Mouse (Mus musculus) hindbrain, embryonic 12.5 days (tissue): ENCODE data around the gene Terf2. TPM values are rescaled to one million over a fixed set of nuclear protein-coding genes. Genes with fewer than 3 reads are reported as not detected.

Source experiments
- ATAC-seq: fragments of 200-750 bp; cut with Nextera tagmentation; 2 replicates; pipeline ENCODE4 v1.8.0; 2017; ENCODE audit warnings: moderate TSS enrichment; ENCODE audit not compliant: low FRiP score
- H3K27ac ChIP-seq: fragments of 300-500 bp; sonication (generic); 2 replicates; pipeline ENCODE4 v1.5.1; 2016; ENCODE audit warnings: mild to moderate bottlenecking
- H3K27me3 ChIP-seq: fragments of 300-500 bp; sonication (generic); 2 replicates; pipeline ENCODE4 v1.6.1; 2016; ENCODE audit warnings: mild to moderate bottlenecking
- H3K36me3 ChIP-seq: fragments of 300-500 bp; sonication (generic); 2 replicates; pipeline ENCODE4 v1.6.1; 2016; ENCODE audit warnings: mild to moderate bottlenecking
- H3K4me1 ChIP-seq: fragments of 300-500 bp; sonication (generic); 2 replicates; pipeline ENCODE4 v1.6.1; 2016
- H3K4me2 ChIP-seq: fragments of 300-500 bp; sonication (generic); replicated peaks from 2 replicates; pipeline ENCODE4 v1.6.1; 2016; ENCODE audit warnings: mild to moderate bottlenecking
- H3K4me3 ChIP-seq: fragments of 300-500 bp; sonication (generic); 2 replicates; pipeline ENCODE4 v1.5.1; 2016; ENCODE audit warnings: mild to moderate bottlenecking
- H3K9ac ChIP-seq: fragments of 300-500 bp; sonication (generic); 2 replicates; pipeline ENCODE4 v1.6.1; 2016; ENCODE audit warnings: mild to moderate bottlenecking, moderate library complexity
- H3K9me3 ChIP-seq: fragments of 300-500 bp; sonication (generic); replicated peaks from 2 replicates; pipeline ENCODE4 v1.6.1; 2016; ENCODE audit warnings: mild to moderate bottlenecking
- WGBS: fragments of 180-500 bp; shearing (Covaris S2); methylation state at CpG from one replicate; pipeline ENCODE4 v1.1.7; 2016; 5-methylcytosine and 5-hydroxymethylcytosine counted together
- polyA plus RNA-seq: library from polyadenylated mRNA; unstranded; fragments of >200 nt; fragmentation: Nextera tagmentation; extraction: Ambion mirVana; gene quantifications from 2 replicates; pipeline ENCODE4 v1.2.1, GENCODE M21; 2016

The Terf2 gene
- polyA plus RNA-seq, 1 experiment from 2014 or later: 23.2 TPM

- no peaks in the 10 kb centered on the region for H3K36me3 ChIP-seq
- no peaks in the 10 kb centered on the region for H3K9me3 ChIP-seq
- 69% methylated on average over 8 of the region's 8 CpGs for WGBS
- no peak overlapping the region for H3K4me3 ChIP-seq
- no peaks in the 10 kb centered on the region for H3K27me3 ChIP-seq
- no peak for ATAC-seq
- no peak overlapping the region for H3K9ac ChIP-seq
- peaks cover 9% of the 10 kb centered on the region; the same call in 1 of the 2 replicates for H3K4me1 ChIP-seq
- no peak overlapping the region for H3K27ac ChIP-seq
- no peak overlapping the region for H3K4me2 ChIP-seq
Measured at GRCm38 (mm10) chr8:107124343-107124742, 28.0 kb upstream of the Terf2 start.

GRCm38 (mm10) chr8:107123063-107123614, 26.8 kb upstream of the Terf2 start:
- no peak overlapping the region for H3K27ac ChIP-seq
- no peak overlapping the region for H3K4me2 ChIP-seq
- H3K9ac ChIP-seq: no peak overlapping the region
- H3K4me1 ChIP-seq: peaks cover 9% of the 10 kb centered on the region; the same call in 1 of the 2 replicates
- H3K27me3 ChIP-seq: no peaks in the 10 kb centered on the region
- 19% methylated on average over 9 of the region's 9 CpGs for WGBS
- no peaks in the 10 kb centered on the region for H3K9me3 ChIP-seq
- no peak overlapping the region for H3K4me3 ChIP-seq
- no peaks in the 10 kb centered on the region for H3K36me3 ChIP-seq
- no peak for ATAC-seq

GRCm38 (mm10) chr8:107121681-107122291, 25.4 kb upstream of the Terf2 start:
- peaks cover 9% of the 10 kb centered on the region; the same call in 1 of the 2 replicates for H3K4me1 ChIP-seq
- no peaks in the 10 kb centered on the region for H3K27me3 ChIP-seq
- no peaks in the 10 kb centered on the region for H3K9me3 ChIP-seq
- no peak overlapping the region for H3K9ac ChIP-seq
- no peak overlapping the region for H3K4me2 ChIP-seq
- no peak overlapping the region for H3K27ac ChIP-seq
- no peak for ATAC-seq
- no peaks in the 10 kb centered on the region for H3K36me3 ChIP-seq
- 89% methylated on average over 7 of the region's 7 CpGs for WGBS
- no peak overlapping the region for H3K4me3 ChIP-seq

- Histone ChIP-seq H3K36me3 (no peaks in the 10 kb centered on the region), H3K9ac (no peak overlapping the region), H3K4me1 (peaks cover 9% of the 10 kb centered on the region; the same call in 1 of the 2 replicates), H3K9me3 (no peaks in the 10 kb centered on the region), H3K4me3 (no peak overlapping the region), H3K27ac (no peak overlapping the region), H3K4me2 (no peak overlapping the region), H3K27me3 (no peaks in the 10 kb centered on the region)
- no peak for ATAC-seq
Measured at GRCm38 (mm10) chr8:107120806-107121205, 24.5 kb upstream of the Terf2 start.

- peaks cover 14% of the 10 kb centered on the region; the same call in 1 of the 2 replicates for H3K4me1 ChIP-seq
- no peaks in the 10 kb centered on the region for H3K27me3 ChIP-seq
- no peak overlapping the region for H3K4me2 ChIP-seq
- H3K27ac ChIP-seq: no peak overlapping the region
- 76% methylated on average over 9 of the region's 9 CpGs for WGBS
- no peaks in the 10 kb centered on the region for H3K9me3 ChIP-seq
- no peak for ATAC-seq
- H3K4me3 ChIP-seq: no peak overlapping the region
- H3K36me3 ChIP-seq: no peaks in the 10 kb centered on the region
- no peak overlapping the region for H3K9ac ChIP-seq
Measured at GRCm38 (mm10) chr8:107119412-107119811, 23.1 kb upstream of the Terf2 start.

- 65% methylated on average over 7 of the region's 7 CpGs for WGBS
- no peak for ATAC-seq
- H3K9me3 ChIP-seq: no peaks in the 10 kb centered on the region
Measured at GRCm38 (mm10) chr8:107118803-107119233, 22.5 kb upstream of the Terf2 start.

GRCm38 (mm10) chr8:107117019-107117418, 20.7 kb upstream of the Terf2 start:
- Histone ChIP-seq H3K9ac (no peak overlapping the region), H3K36me3 (no peaks in the 10 kb centered on the region), H3K27me3 (no peaks in the 10 kb centered on the region), H3K4me3 (no peak overlapping the region), H3K4me1 (peaks cover 10% of the 10 kb centered on the region; the same call in 1 of the 2 replicates), H3K9me3 (no peaks in the 10 kb centered on the region), H3K4me2 (no peak overlapping the region), H3K27ac (no peak overlapping the region)
- WGBS: 35% methylated on average over 2 of the region's 2 CpGs
- no peak for ATAC-seq

More at GRCm38 (mm10) chr8:107118803-107119233, 22.5 kb upstream of the Terf2 start:
- peaks cover 13% of the 10 kb centered on the region; the same call in 1 of the 2 replicates for H3K4me1 ChIP-seq
- no peak overlapping the region for H3K27ac ChIP-seq
- H3K36me3 ChIP-seq: no peaks in the 10 kb centered on the region
- H3K9ac ChIP-seq: no peak overlapping the region
- H3K4me2 ChIP-seq: no peak overlapping the region
- no peak overlapping the region for H3K4me3 ChIP-seq
- no peaks in the 10 kb centered on the region for H3K27me3 ChIP-seq

GRCm38 (mm10) chr8:107116023-107116422, 19.7 kb upstream of the Terf2 start:
- no peak overlapping the region for H3K27ac ChIP-seq
- no peak overlapping the region for H3K9ac ChIP-seq
- no peaks in the 10 kb centered on the region for H3K9me3 ChIP-seq
- H3K36me3 ChIP-seq: no peaks in the 10 kb centered on the region
- peaks cover 10% of the 10 kb centered on the region; the same call in 1 of the 2 replicates for H3K4me1 ChIP-seq
- 13% methylated on average over 11 of the region's 11 CpGs for WGBS
- H3K4me3 ChIP-seq: no peak overlapping the region
- no peaks in the 10 kb centered on the region for H3K27me3 ChIP-seq
- H3K4me2 ChIP-seq: no peak overlapping the region
- ATAC-seq: no peak

GRCm38 (mm10) chr8:107115008-107115320, 18.6 kb upstream of the Terf2 start:
- Histone ChIP-seq H3K9me3 (no peaks in the 10 kb centered on the region), H3K4me3 (no peak overlapping the region), H3K27me3 (no peaks in the 10 kb centered on the region), H3K9ac (peak overlapping the region; percentile 27; the same call in 1 of the 2 replicates), H3K36me3 (no peaks in the 10 kb centered on the region), H3K27ac (no peak overlapping the region), H3K4me1 (peaks cover 10% of the 10 kb centered on the region; the same call in 1 of the 2 replicates), H3K4me2 (no peak overlapping the region)
- WGBS: 84% methylated on average over 10 of the region's 10 CpGs
- ATAC-seq: no peak

GRCm38 (mm10) chr8:107114150-107115007, 18.0 kb upstream of the Terf2 start:
- WGBS: 60% methylated on average over 19 of the region's 19 CpGs
- H3K36me3 ChIP-seq: no peaks in the 10 kb centered on the region
- H3K9ac ChIP-seq: peak overlapping the region; percentile 27; the same call in 1 of the 2 replicates
- H3K27me3 ChIP-seq: no peaks in the 10 kb centered on the region
- no peak for ATAC-seq
- H3K4me3 ChIP-seq: no peak overlapping the region
- no peak overlapping the region for H3K4me2 ChIP-seq
- no peaks in the 10 kb centered on the region for H3K9me3 ChIP-seq
- peaks cover 10% of the 10 kb centered on the region; the same call in 1 of the 2 replicates for H3K4me1 ChIP-seq
- H3K27ac ChIP-seq: no peak overlapping the region

GRCm38 (mm10) chr8:107113209-107113608, 16.9 kb upstream of the Terf2 start:
- Histone ChIP-seq H3K4me2 (no peak overlapping the region), H3K9me3 (no peaks in the 10 kb centered on the region), H3K36me3 (no peaks in the 10 kb centered on the region), H3K9ac (no peak overlapping the region), H3K4me3 (no peak overlapping the region), H3K27me3 (no peaks in the 10 kb centered on the region), H3K27ac (no peak overlapping the region), H3K4me1 (peaks cover 10% of the 10 kb centered on the region; the same call in 1 of the 2 replicates)
- 40% methylated on average over 4 of the region's 4 CpGs for WGBS
- ATAC-seq: no peak

GRCm38 (mm10) chr8:107111340-107112105, 15.2 kb upstream of the Terf2 start:
- Histone ChIP-seq H3K4me3 (no peak overlapping the region), H3K36me3 (no peaks in the 10 kb centered on the region), H3K27me3 (no peaks in the 10 kb centered on the region), H3K27ac (no peak overlapping the region), H3K4me1 (peaks cover 10% of the 10 kb centered on the region; the same call in 1 of the 2 replicates), H3K9ac (no peak overlapping the region), H3K9me3 (no peaks in the 10 kb centered on the region), H3K4me2 (no peak overlapping the region)
- ATAC-seq: no peak
- whole genome bisulfite sequencing: 95% methylated on average over 10 of the region's 11 CpGs
